Mouse (Mus musculus): ENCODE measurements around the gene Stk11ip. TPM values are rescaled to one million over a fixed set of nuclear protein-coding genes. Genes with fewer than 3 reads are reported as not detected.

The Stk11ip gene
- total RNA-seq, 2 experiments from 2014 or later = 35.3 to 36.7 TPM

Other genes with a start within 250 kb of the Stk11ip start
- gene Resp18, start 243.1 kb upstream of the Stk11ip start, total RNA-seq (2021) = 100 to 1,000 TPM; 115 to 126 TPM
- gene Dnpep, start 203.5 kb upstream of the Stk11ip start, total RNA-seq (2021) = 10 to 100 TPM; 48.9 to 52.5 TPM
- gene Des, start 161.2 kb upstream of the Stk11ip start, total RNA-seq (2021) = 1 to 10 TPM in 1 of 2 experiments, under 1 TPM in 1; 0.99 to 1.1 TPM
- 100 to 1,000 TPM; 192 to 208 TPM for gene Speg, start 146.2 kb upstream of the Stk11ip start, total RNA-seq (2021)
- 10 to 100 TPM; 58.8 to 61.0 TPM for gene Gmppa, start 85.6 kb upstream of the Stk11ip start, total RNA-seq (2021)
- 10 to 100 TPM; 10.4 to 20.6 TPM for gene Asic4, start 71.1 kb upstream of the Stk11ip start, total RNA-seq (2021)
- 10 to 100 TPM; 82.1 to 82.4 TPM for gene Chpf, start 42.2 kb upstream of the Stk11ip start, total RNA-seq (2021)
- gene Tmem198, start 42.0 kb upstream of the Stk11ip start, total RNA-seq (2021) = 100 to 1,000 TPM in 1 of 2 experiments, 10 to 100 TPM in 1; 92.9 to 111 TPM
- 10 to 100 TPM; 28.6 to 29.0 TPM for gene Obsl1, start 15.1 kb upstream of the Stk11ip start, total RNA-seq (2021)
- gene Inha, start 14.5 kb upstream of the Stk11ip start, total RNA-seq (2021) = 10 to 100 TPM; 23.2 to 26.9 TPM
- gene Slc4a3, start 24.7 kb downstream of the Stk11ip start, total RNA-seq (2021) = 100 to 1,000 TPM; 171 to 180 TPM